In genomic region chr4:130920951-130921693, GRCm38 (mm10) we compare ENCODE assay signal across 10 mouse cellular contexts. TPM values are rescaled to one million over a fixed set of nuclear protein-coding genes. Genes with fewer than 3 reads are reported as not detected.
A peak's percentile ranks its signal among the peaks of the same experiment; 100 is the strongest.
DNase-seq lines count a peak whose midpoint lies in the region; ATAC-seq and TF ChIP-seq lines count a peak whose summit lies in the region.
"Had no signal": no experiment of that assay in that cellular context is flagged by ENCODE, and none has a peak within 500 bp of the region (broad histone marks: within the 10 kb centered on the region; RNA-seq: fewer than 3 reads in every experiment).

No protein-coding gene starts in this region.

- intact Hi-C loops in gastrocnemius, adult 2 months (cut with DNase I) = no loop called here

- H3K27ac ChIP-seq in ES-E14 (ENCODE audit: insufficient read depth, low read depth, low read length, poor library complexity, severe bottlenecking) = peak overlapping the region; percentile 58
- 0 out of 2 replicates have a peak overlapping the region, but pooled peaks have one; percentile 35 for H3K27ac ChIP-seq in hindbrain, embryonic 13.5 days
- no peak overlapping the region for H3K27ac ChIP-seq in gastrocnemius, adult 2 months
- H3K27ac ChIP-seq: heart, adult 2 months; midbrain, embryonic 12.5 days had no signal

- DNase-seq in kidney, postnatal 10 days = peak; percentile 32
- no peak for DNase-seq in kidney, adult 11 months
- DNase-seq in ES-E14 (ENCODE audit: low read depth, low spot score) = no peak
- peak; percentile 79 to 81 for DNase-seq in spleen, adult 18-20 months
- DNase-seq in gastrocnemius, postnatal 4 days (ENCODE audit: low spot score in 2 of 2) = no peak
- no peak for DNase-seq in cerebellum, adult 9-11 months
- no peak for DNase-seq in gastrocnemius, adult 2 months

- peaks cover 3% of the 10 kb centered on the region; the same call in 1 of the 2 replicates for H3K36me3 ChIP-seq in ES-E14 (ENCODE audit: control insufficient read depth, insufficient read depth, low read length, poor library complexity, severe bottlenecking)
- H3K36me3 ChIP-seq in hindbrain, embryonic 13.5 days = no peaks in the 10 kb centered on the region
- H3K36me3 ChIP-seq: midbrain, embryonic 12.5 days had no signal

- H3K9ac ChIP-seq in ES-E14 (ENCODE audit: insufficient read depth, low read depth, low read length, poor library complexity, severe bottlenecking) = peak overlapping the region; percentile 49
- H3K9ac ChIP-seq in hindbrain, embryonic 13.5 days = 0 out of 2 replicates have a peak overlapping the region, but pooled peaks have one; percentile 29
- H3K9ac ChIP-seq: midbrain, embryonic 12.5 days had no signal

- in situ Hi-C loops in ES-E14 (cut with MboI; ENCODE audit: low sequenced_read_pairs in 2 of 2, unreplicated experiment in 2 of 2) = no loop called here

- no peak overlapping the region for H3K4me2 ChIP-seq in hindbrain, embryonic 13.5 days
- H3K4me2 ChIP-seq: midbrain, embryonic 12.5 days had no signal

- WGBS in hindbrain, embryonic 13.5 days = 38% methylated on average over 12 of the region's 12 CpGs

- no peak for TF ChIP-seq CTCF in gastrocnemius, adult 2 months (IDR thresholded peaks at IDR 0.05)

- H3K4me1 ChIP-seq in ES-E14 (ENCODE audit: control insufficient read depth in 2 of 2, insufficient read depth in 2 of 2, low read length in 2 of 2, poor library complexity in 1 of 2) = peaks cover 0 to 32% of the 10 kb centered on the region in 2 experiments; a peak in 3 of 4 replicates
- H3K4me1 ChIP-seq in hindbrain, embryonic 13.5 days (replicated peaks) = peaks cover 27% of the 10 kb centered on the region

- no peak for ATAC-seq in hindbrain, embryonic 13.5 days (ENCODE audit: low FRiP score)

- no peaks in the 10 kb centered on the region; the same call in 1 of the 2 replicates for H3K27me3 ChIP-seq in hindbrain, embryonic 13.5 days
- H3K27me3 ChIP-seq: midbrain, embryonic 12.5 days had no signal

- no peaks in the 10 kb centered on the region for H3K9me3 ChIP-seq in ES-E14 (ENCODE audit: control insufficient read depth, insufficient read depth, low read depth, low read length)
- H3K9me3 ChIP-seq in hindbrain, embryonic 13.5 days = no peaks in the 10 kb centered on the region
- H3K9me3 ChIP-seq: midbrain, embryonic 12.5 days had no signal

- H3K4me3 ChIP-seq in ES-E14 (ENCODE audit: insufficient read depth in 1 of 2, low read depth in 1 of 2, low read length in 2 of 2, poor library complexity in 1 of 2, severe bottlenecking in 1 of 2) = no peak overlapping the region; a peak in 1 of 4 replicates
- no peak overlapping the region for H3K4me3 ChIP-seq in hindbrain, embryonic 13.5 days
- H3K4me3 ChIP-seq in gastrocnemius, adult 2 months = no peak overlapping the region
- H3K4me3 ChIP-seq: heart, adult 2 months; midbrain, embryonic 12.5 days had no signal

TF ChIP-seq in ES-E14, 5 proteins besides CTCF, POLR2A, EP300 and RAD21:
- TF ChIP-seq HCFC1 (IDR thresholded peaks at IDR 0.05; ENCODE audit: borderline replicate concordance, insufficient read depth, low read length) = no peak
- no peak for TF ChIP-seq ZNF384 (IDR thresholded peaks at IDR 0.05; ENCODE audit: low read depth, low read length)
- TF ChIP-seq MAFK (IDR thresholded peaks at IDR 0.05; ENCODE audit: insufficient read depth, low read depth, low read length) = no peak
- no peak for TF ChIP-seq CHD2 (IDR thresholded peaks at IDR 0.05; ENCODE audit: low read depth, low read length)
- no peak for TF ChIP-seq ZC3H11A (IDR thresholded peaks at IDR 0.05; ENCODE audit: borderline replicate concordance, low read depth, low read length)

RNA-seq across cellular contexts. Expression of gene Laptm5, which starts 8.2 kb away (rescaled TPM):
- total RNA-seq in ES-E14 (2012; rRNA removed) = 40.0 and 96.2 TPM in 2 replicates
- 29.4 and 31.4 TPM in 2 replicates for polyA plus RNA-seq in hindbrain, embryonic 13.5 days (2015; fragmentation: Nextera tagmentation; extraction: Ambion mirVana)
- total RNA-seq in gastrocnemius, postnatal 4 days (2021) = 10 to 100 TPM; 24.4 to 26.4 TPM
- total RNA-seq in gastrocnemius, adult 2 months (2021) = 1 to 10 TPM; 2.5 to 5.3 TPM

RNA-seq across cellular contexts. Expression of gene Matn1, which starts 23.1 kb away (rescaled TPM):
- total RNA-seq in ES-E14 (2012; rRNA removed) = 2.0 and 4.9 TPM in 2 replicates
- 0.71 and 1.9 TPM in 2 replicates for polyA plus RNA-seq in hindbrain, embryonic 13.5 days (2015; fragmentation: Nextera tagmentation; extraction: Ambion mirVana)
- total RNA-seq in gastrocnemius, postnatal 4 days (2021) = not detected
- total RNA-seq in gastrocnemius, adult 2 months (2021) = not detected
- total RNA-seq: heart, adult 2 months had no signal

Comparison
In these comparisons a context has a peak if more than half of its experiments do, and no peak if none do; other contexts are left out.
1. DNase-seq: peak in kidney, postnatal 10 days (single experiment) and spleen, adult 18-20 months (2 of 2); none in kidney, adult 11 months (single experiment), ES-E14 (single experiment), gastrocnemius, postnatal 4 days (0 of 2), cerebellum, adult 9-11 months (single experiment) and gastrocnemius, adult 2 months (single experiment).